In genomic region chr13:99474108-99474507, GRCm38 (mm10) we compare ENCODE assay signal across 17 mouse cellular contexts. TPM values are rescaled to one million over a fixed set of nuclear protein-coding genes. Genes with fewer than 3 reads are reported as not detected.
A peak's percentile ranks its signal among the peaks of the same experiment; 100 is the strongest.
DNase-seq lines count a peak whose midpoint lies in the region; ATAC-seq and TF ChIP-seq lines count a peak whose summit lies in the region.
"Had no signal": no experiment of that assay in that cellular context is flagged by ENCODE, and none has a peak within 500 bp of the region (broad histone marks: within the 10 kb centered on the region; RNA-seq: fewer than 3 reads in every experiment).

No protein-coding gene starts in this region.

- TF ChIP-seq CTCF in layer of hippocampus, adult 2 months (conservative IDR thresholded peaks at IDR 0.05): no peak

- H3K4me2 ChIP-seq in midbrain, embryonic 13.5 days (replicated peaks): no peak overlapping the region

- H3K27ac ChIP-seq in layer of hippocampus, adult 2 months: peak overlapping the region; percentile 32; the same call in 1 of the 2 replicates
- 0 out of 2 replicates have a peak overlapping the region, but pooled peaks have one; percentile 20 for H3K27ac ChIP-seq in midbrain, embryonic 13.5 days
- H3K27ac ChIP-seq: gastrocnemius, adult 2 months; heart, adult 2 months had no signal

- no peak overlapping the region for H3K4me3 ChIP-seq in layer of hippocampus, adult 2 months
- H3K4me3 ChIP-seq in midbrain, embryonic 13.5 days (replicated peaks): no peak overlapping the region
- H3K4me3 ChIP-seq: erythroblast, embryonic 14.5 days; gastrocnemius, adult 2 months; heart, adult 2 months; limb, embryonic 13.5 days had no signal

- H3K36me3 ChIP-seq in midbrain, embryonic 13.5 days: peaks cover 12% of the 10 kb centered on the region

- no peaks in the 10 kb centered on the region for H3K9me3 ChIP-seq in midbrain, embryonic 13.5 days
- H3K9me3 ChIP-seq: limb, embryonic 13.5 days had no signal

- no peaks in the 10 kb centered on the region for H3K27me3 ChIP-seq in midbrain, embryonic 13.5 days
- H3K27me3 ChIP-seq: limb, embryonic 13.5 days had no signal

- H3K9ac ChIP-seq in midbrain, embryonic 13.5 days (replicated peaks): no peak overlapping the region
- H3K9ac ChIP-seq: limb, embryonic 13.5 days had no signal

- peak; percentile 57 for ATAC-seq in cerebellum, adult (ENCODE audit: insufficient number of reproducible peaks, low FRiP score, low TSS enrichment)
- no peak for ATAC-seq in midbrain, embryonic 13.5 days

- peaks cover 69% of the 10 kb centered on the region for H3K4me1 ChIP-seq in midbrain, embryonic 13.5 days (replicated peaks)

- DNase-seq in cerebellum, adult 9-11 months: no peak
- no peak for DNase-seq in layer of hippocampus, adult 2 months (ENCODE audit: low spot score in 2 of 2)
- DNase-seq in layer of hippocampus, adult 9-11 months: no peak
- peak; percentile 82 for DNase-seq in fibroblast of lung, adult 2 months (ENCODE audit: low read depth)
- DNase-seq in thymus, postnatal 10 days (ENCODE audit: low spot score in 2 of 2): no peak
- no peak for DNase-seq in left cerebral cortex, adult 18-20 months (ENCODE audit: low spot score in 2 of 2)
- DNase-seq: embryo, embryonic 11 days; gastrocnemius, adult 2 months; heart, postnatal 36 days; kidney, adult 2 months; kidney, postnatal 4 days; right cerebral cortex, postnatal 4 days had no signal

- WGBS in midbrain, embryonic 13.5 days: 74% methylated on average over 7 of the region's 7 CpGs

RNA-seq across cellular contexts. Expression of gene Map1b, which starts 42.2 kb away (rescaled TPM):
- total RNA-seq in layer of hippocampus, adult 2 months (2021): 100 to 1,000 TPM; 709 to 737 TPM
- polyA plus RNA-seq in midbrain, embryonic 13.5 days (2015; fragmentation: Nextera tagmentation; extraction: Ambion mirVana): 2,051 and 2,103 TPM in 2 replicates
- 100 to 1,000 TPM; 597 to 612 TPM for total RNA-seq in left cerebral cortex, adult 18-20 months (2021)
- polyA plus RNA-seq: erythroblast, embryonic 14.5 days had no signal
